9 mouse cellular contexts compared by ENCODE assay signal in the genomic region with DNA sequence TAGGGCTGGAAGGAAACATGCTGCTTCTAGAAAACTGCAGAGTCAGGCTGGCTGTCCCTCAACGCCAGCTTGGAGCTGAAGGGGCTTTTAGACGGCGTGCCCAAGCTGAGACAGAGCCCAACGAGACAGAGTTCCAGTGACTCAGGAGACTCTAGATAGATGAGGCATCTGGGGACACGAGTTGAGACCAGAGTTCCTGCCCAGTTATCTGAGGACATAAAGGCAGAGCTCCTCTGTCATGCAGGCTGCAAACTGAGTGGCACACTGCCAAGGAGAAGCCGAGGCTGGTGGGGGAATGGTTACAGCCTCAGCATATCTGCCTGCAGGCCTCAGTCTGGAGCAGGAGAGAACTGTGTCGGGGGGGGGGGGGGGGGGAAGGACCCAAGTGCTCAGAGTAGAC.
A peak's percentile ranks its signal among the peaks of the same experiment; 100 is the strongest.
DNase-seq lines count a peak whose midpoint lies in the region; ATAC-seq and TF ChIP-seq lines count a peak whose summit lies in the region.
"Had no signal": no experiment of that assay in that cellular context is flagged by ENCODE, and none has a peak within 500 bp of the region (broad histone marks: within the 10 kb centered on the region; RNA-seq: fewer than 3 reads in every experiment).

No protein-coding gene starts in this region.

- no peaks in the 10 kb centered on the region for H3K9me3 ChIP-seq in forebrain, embryonic 12.5 days
- no peaks in the 10 kb centered on the region for H3K9me3 ChIP-seq in heart, embryonic 12.5 days (replicated peaks)
- no peaks in the 10 kb centered on the region for H3K9me3 ChIP-seq in liver, embryonic 14.5 days (ENCODE audit: control insufficient read depth, low read length)

- H3K4me1 ChIP-seq in forebrain, embryonic 12.5 days: peaks cover 30% of the 10 kb centered on the region
- H3K4me1 ChIP-seq in heart, embryonic 12.5 days (replicated peaks): peaks cover 58% of the 10 kb centered on the region
- H3K4me1 ChIP-seq in liver, embryonic 14.5 days (replicated peaks; ENCODE audit: control insufficient read depth in 2 of 2, insufficient read depth in 2 of 2, low read length in 1 of 2): 0 out of 4 replicates have a peak, but pooled peaks cover 0 to 2% of the 10 kb centered on the region in 2 experiments

- ATAC-seq in forebrain, embryonic 12.5 days (ENCODE audit: low FRiP score): peak; percentile 54; the same call in 1 of the 2 replicates
- peak; percentile 86 for ATAC-seq in heart, embryonic 12.5 days (ENCODE audit: insufficient number of reproducible peaks, low FRiP score)
- peak; percentile 33; the same call in 1 of the 2 replicates for ATAC-seq in liver, embryonic 14.5 days (ENCODE audit: insufficient read depth)

- peak; percentile 48 to 86 for DNase-seq in spleen, postnatal 10 days (ENCODE audit: low spot score in 2 of 2)
- no peak for DNase-seq in spleen, adult 12 weeks (ENCODE audit: low spot score)
- DNase-seq in kidney, postnatal 25 days: peak; percentile 69 to 76
- peak in 1 of 3 experiments; percentile 2 for DNase-seq in liver, embryonic 14.5 days (ENCODE audit: low read depth in 3 of 3, low spot score in 3 of 3)
- DNase-seq in ovary, postnatal 36 days (ENCODE audit: low spot score): peak; percentile 64
- DNase-seq in thymus, adult 18-20 months: no peak

- H3K4me3 ChIP-seq in forebrain, embryonic 12.5 days (replicated peaks): no peak overlapping the region
- no peak overlapping the region for H3K4me3 ChIP-seq in heart, embryonic 12.5 days
- no peak overlapping the region for H3K4me3 ChIP-seq in liver, embryonic 14.5 days (ENCODE audit: insufficient read depth in 1 of 2, low read depth in 2 of 2, low read length in 2 of 2)

- TF ChIP-seq CTCF in liver, embryonic 14.5 days (IDR thresholded peaks at IDR 0.05; ENCODE audit: low read depth): no peak

- no peaks in the 10 kb centered on the region for H3K36me3 ChIP-seq in forebrain, embryonic 12.5 days (replicated peaks)
- no peaks in the 10 kb centered on the region for H3K36me3 ChIP-seq in heart, embryonic 12.5 days
- H3K36me3 ChIP-seq in liver, embryonic 14.5 days (replicated peaks; ENCODE audit: control insufficient read depth, insufficient read depth, low read depth): no peaks in the 10 kb centered on the region
- H3K36me3 ChIP-seq: G1E had no signal

- no peaks in the 10 kb centered on the region for H3K27me3 ChIP-seq in forebrain, embryonic 12.5 days
- no peaks in the 10 kb centered on the region for H3K27me3 ChIP-seq in heart, embryonic 12.5 days (replicated peaks)
- H3K27me3 ChIP-seq in liver, embryonic 14.5 days (ENCODE audit: control insufficient read depth, insufficient read depth, low read length): no peaks in the 10 kb centered on the region

- no peak overlapping the region for H3K4me2 ChIP-seq in forebrain, embryonic 12.5 days
- H3K4me2 ChIP-seq in heart, embryonic 12.5 days: peak overlapping the region; percentile 35
- no peak overlapping the region for H3K4me2 ChIP-seq in liver, embryonic 14.5 days (ENCODE audit: low read depth)

- WGBS in forebrain, embryonic 12.5 days: 39% methylated on average over 7 of the region's 7 CpGs
- 4% methylated on average over 7 of the region's 7 CpGs for WGBS in heart, embryonic 12.5 days
- WGBS in liver, embryonic 14.5 days (ENCODE audit: insufficient replicate concordance): 17% methylated on average over 7 of the region's 7 CpGs

- no peak for TF ChIP-seq EP300 in liver, embryonic 14.5 days (IDR thresholded peaks at IDR 0.05; ENCODE audit: low read depth)

- no peak overlapping the region for H3K27ac ChIP-seq in forebrain, embryonic 12.5 days
- 0 out of 2 replicates have a peak overlapping the region, but pooled peaks have one; percentile 1 for H3K27ac ChIP-seq in heart, embryonic 12.5 days (ENCODE audit: poor library complexity, severe bottlenecking)
- H3K27ac ChIP-seq in liver, embryonic 14.5 days: no peak overlapping the region

- no peak overlapping the region for H3K9ac ChIP-seq in forebrain, embryonic 12.5 days
- H3K9ac ChIP-seq in heart, embryonic 12.5 days: no peak overlapping the region
- H3K9ac ChIP-seq in liver, embryonic 14.5 days (replicated peaks): no peak overlapping the region

Comparison
In these comparisons a context has a peak if more than half of its experiments do, and no peak if none do; other contexts are left out.
1. DNase-seq: peak in spleen, postnatal 10 days (2 of 2), kidney, postnatal 25 days (2 of 2) and ovary, postnatal 36 days (single experiment); none in spleen, adult 12 weeks (single experiment) and thymus, adult 18-20 months (0 of 2).
2. ATAC-seq: peak in every context shown above with its lines; median percentile 86 in heart, embryonic 12.5 days; 54 in forebrain, embryonic 12.5 days; 33 in liver, embryonic 14.5 days.